22 mouse cellular contexts compared by ENCODE assay signal in genomic region chr19:57606351-57606750, GRCm38 (mm10). TPM values are rescaled to one million over a fixed set of nuclear protein-coding genes. Genes with fewer than 3 reads are reported as not detected.
A peak's percentile ranks its signal among the peaks of the same experiment; 100 is the strongest.
DNase-seq lines count a peak whose midpoint lies in the region; ATAC-seq and TF ChIP-seq lines count a peak whose summit lies in the region.
"Had no signal": no experiment of that assay in that cellular context is flagged by ENCODE, and none has a peak within 500 bp of the region (broad histone marks: within the 10 kb centered on the region; RNA-seq: fewer than 3 reads in every experiment).

No protein-coding gene starts in this region.

- H3K36me3 ChIP-seq in intestine, embryonic 16.5 days (ENCODE audit: control insufficient read depth, insufficient read depth, low read length) = no peaks in the 10 kb centered on the region
- H3K36me3 ChIP-seq in intestine, postnatal 0 days (ENCODE audit: control insufficient read depth, insufficient read depth) = no peaks in the 10 kb centered on the region
- H3K36me3 ChIP-seq in embryonic facial prominence, embryonic 15.5 days = no peaks in the 10 kb centered on the region
- H3K36me3 ChIP-seq in stomach, embryonic 15.5 days = no peaks in the 10 kb centered on the region
- H3K36me3 ChIP-seq: forebrain, embryonic 15.5 days; heart, embryonic 15.5 days; hindbrain, embryonic 13.5 days had no signal

- H3K4me3 ChIP-seq in intestine, embryonic 16.5 days (ENCODE audit: low read length) = no peak overlapping the region
- no peak overlapping the region for H3K4me3 ChIP-seq in intestine, postnatal 0 days (ENCODE audit: low read depth, low read length)
- no peak overlapping the region for H3K4me3 ChIP-seq in embryonic facial prominence, embryonic 15.5 days (replicated peaks)
- no peak overlapping the region for H3K4me3 ChIP-seq in stomach, embryonic 15.5 days (replicated peaks)
- H3K4me3 ChIP-seq: forebrain, embryonic 15.5 days; heart, embryonic 15.5 days; hindbrain, embryonic 13.5 days had no signal

- H3K9ac ChIP-seq in intestine, embryonic 16.5 days (ENCODE audit: low read depth, low read length) = no peak overlapping the region
- H3K9ac ChIP-seq in intestine, postnatal 0 days (ENCODE audit: low read depth, low read length) = no peak overlapping the region
- no peak overlapping the region for H3K9ac ChIP-seq in embryonic facial prominence, embryonic 15.5 days
- H3K9ac ChIP-seq in stomach, embryonic 15.5 days = no peak overlapping the region
- H3K9ac ChIP-seq: forebrain, embryonic 15.5 days; heart, embryonic 15.5 days; hindbrain, embryonic 13.5 days had no signal

- peaks cover 6% of the 10 kb centered on the region for H3K4me1 ChIP-seq in intestine, embryonic 16.5 days (ENCODE audit: control insufficient read depth, insufficient read depth, low read length)
- H3K4me1 ChIP-seq in intestine, postnatal 0 days (replicated peaks; ENCODE audit: control insufficient read depth, insufficient read depth, low read length) = no peaks in the 10 kb centered on the region
- peaks cover 21% of the 10 kb centered on the region for H3K4me1 ChIP-seq in embryonic facial prominence, embryonic 15.5 days
- 0 out of 2 replicates have a peak, but pooled peaks cover 3% of the 10 kb centered on the region for H3K4me1 ChIP-seq in stomach, embryonic 15.5 days

- H3K4me2 ChIP-seq in intestine, embryonic 16.5 days (ENCODE audit: low read depth, low read length) = no peak overlapping the region
- H3K4me2 ChIP-seq in intestine, postnatal 0 days (replicated peaks; ENCODE audit: low read depth) = no peak overlapping the region
- no peak overlapping the region for H3K4me2 ChIP-seq in embryonic facial prominence, embryonic 15.5 days (replicated peaks)
- no peak overlapping the region for H3K4me2 ChIP-seq in stomach, embryonic 15.5 days
- H3K4me2 ChIP-seq: forebrain, embryonic 15.5 days; heart, embryonic 11.5 days; heart, embryonic 15.5 days; hindbrain, embryonic 13.5 days had no signal

- peak; percentile 30 for DNase-seq in testis, postnatal 10 days (ENCODE audit: low spot score)
- DNase-seq in testis, postnatal 14 days (ENCODE audit: low spot score) = no peak
- DNase-seq in adrenal gland, adult (ENCODE audit: inconsistent age in 2 of 2, low spot score in 1 of 2) = no peak
- no peak for DNase-seq in embryo, embryonic 9.5 days (ENCODE audit: extremely low spot score)
- DNase-seq: adrenal gland, adult 8-10 months; cerebellum, adult 11 months; cerebellum, adult 8-10 months; cerebellum, postnatal 14 days; gastrocnemius, postnatal 36 days; heart, adult 18-20 months; heart, postnatal 14 days had no signal

- no peak for ATAC-seq in intestine, embryonic 16.5 days
- no peak for ATAC-seq in intestine, postnatal 0 days
- ATAC-seq in embryonic facial prominence, embryonic 15.5 days (ENCODE audit: insufficient number of reproducible peaks, low FRiP score, low TSS enrichment, low read depth) = no peak
- no peak for ATAC-seq in stomach, embryonic 15.5 days (ENCODE audit: insufficient read depth, low FRiP score, low read depth)
- ATAC-seq: activated CD4-positive, CD25-positive, alpha-beta regulatory T cell, adult 4 months; forebrain, embryonic 15.5 days; hindbrain, postnatal 0 days; Patski had no signal

- no peak for TF ChIP-seq CTCF in intestine, postnatal 0 days (IDR thresholded peaks at IDR 0.05; ENCODE audit: low read depth)

- no peaks in the 10 kb centered on the region for H3K27me3 ChIP-seq in intestine, embryonic 16.5 days (replicated peaks; ENCODE audit: control insufficient read depth, insufficient read depth, low read length)
- no peaks in the 10 kb centered on the region for H3K27me3 ChIP-seq in intestine, postnatal 0 days (replicated peaks; ENCODE audit: control insufficient read depth, insufficient read depth, low read length)
- no peaks in the 10 kb centered on the region for H3K27me3 ChIP-seq in embryonic facial prominence, embryonic 15.5 days
- H3K27me3 ChIP-seq in stomach, embryonic 15.5 days (replicated peaks) = no peaks in the 10 kb centered on the region
- H3K27me3 ChIP-seq: forebrain, embryonic 15.5 days; heart, embryonic 15.5 days; hindbrain, embryonic 13.5 days; Patski had no signal

- H3K9me3 ChIP-seq in intestine, embryonic 16.5 days (ENCODE audit: control insufficient read depth, low read length) = no peaks in the 10 kb centered on the region; the same call in 1 of the 2 replicates
- H3K9me3 ChIP-seq in intestine, postnatal 0 days (ENCODE audit: control insufficient read depth) = no peaks in the 10 kb centered on the region
- H3K9me3 ChIP-seq in embryonic facial prominence, embryonic 15.5 days (replicated peaks) = no peaks in the 10 kb centered on the region
- H3K9me3 ChIP-seq in stomach, embryonic 15.5 days = no peaks in the 10 kb centered on the region
- H3K9me3 ChIP-seq: forebrain, embryonic 15.5 days; heart, embryonic 15.5 days had no signal

- peak overlapping the region; percentile 48; the same call in 1 of the 2 replicates for H3K27ac ChIP-seq in intestine, embryonic 16.5 days (ENCODE audit: low read length)
- H3K27ac ChIP-seq in intestine, postnatal 0 days (ENCODE audit: low read depth, low read length) = no peak overlapping the region
- H3K27ac ChIP-seq in embryonic facial prominence, embryonic 15.5 days (replicated peaks) = 0 out of 2 replicates have a peak overlapping the region, but pooled peaks have one; percentile 51
- H3K27ac ChIP-seq in stomach, embryonic 15.5 days = peak overlapping the region; percentile 12
- H3K27ac ChIP-seq: forebrain, embryonic 15.5 days; heart, embryonic 15.5 days; hindbrain, embryonic 13.5 days; hindbrain, postnatal 0 days had no signal

- WGBS in intestine, embryonic 16.5 days = 66% methylated on average over 10 of the region's 10 CpGs
- WGBS in intestine, postnatal 0 days = 66% methylated on average over 10 of the region's 10 CpGs
- WGBS in embryonic facial prominence, embryonic 15.5 days = 41% methylated on average over 10 of the region's 10 CpGs
- 60% methylated on average over 10 of the region's 10 CpGs for WGBS in stomach, embryonic 15.5 days

RNA-seq across cellular contexts. Expression of gene Atrnl1, which starts 4.5 kb away (rescaled TPM):
- polyA plus RNA-seq in intestine, embryonic 16.5 days (2015; fragmentation: Nextera tagmentation; extraction: Ambion mirVana) = 2.8 and 3.3 TPM in 2 replicates
- 2.5 and 2.6 TPM in 2 replicates for polyA plus RNA-seq in intestine, postnatal 0 days (2015; fragmentation: Nextera tagmentation; extraction: Ambion mirVana)
- polyA plus RNA-seq in embryonic facial prominence, embryonic 15.5 days (2015; fragmentation: Nextera tagmentation; extraction: Ambion mirVana) = 7.1 and 8.0 TPM in 2 replicates
- 6.1 and 7.2 TPM in 2 replicates for polyA plus RNA-seq in stomach, embryonic 15.5 days (2015; fragmentation: Nextera tagmentation; extraction: Ambion mirVana)
